Mouse (Mus musculus) C2C12 (cell line): Measurements from ENCODE around the gene Akap7. TPM values are rescaled to one million over a fixed set of nuclear protein-coding genes. Genes with fewer than 3 reads are reported as not detected.
A peak's percentile ranks its signal among the peaks of the same experiment; 100 is the strongest.

ENCODE experiments used
- H3K27me3 ChIP-seq: one replicate; pipeline ENCODE4 v1.6.1; 2011; ENCODE audit not compliant: control insufficient read depth, insufficient read depth, insufficient read length
- H3K36me3 ChIP-seq: one replicate; pipeline ENCODE4 v1.6.1; 2011; ENCODE audit not compliant: control insufficient read depth, insufficient read depth
- H3K4me3 ChIP-seq: one replicate; pipeline ENCODE4 v1.5.1; 2011; ENCODE audit warnings: mild to moderate bottlenecking, control low read depth; ENCODE audit not compliant: poor library complexity, insufficient read depth, severe bottlenecking
- H3K79me2 ChIP-seq: one replicate; pipeline ENCODE4 v1.6.1; 2011; ENCODE audit not compliant: control insufficient read depth, insufficient read depth
- H3K79me3 ChIP-seq: one replicate; pipeline ENCODE4 v1.6.1; 2011; ENCODE audit warnings: low read depth, control low read depth
- H3ac ChIP-seq: one replicate; pipeline ENCODE3; 2011; ENCODE audit warnings: low read depth; ENCODE audit not compliant: control insufficient read depth, insufficient read length
- CEBPB ChIP-seq: IDR thresholded peaks from one replicate; pipeline ENCODE4 v1.6.1; 2011; ENCODE audit warnings: low read depth, mild to moderate bottlenecking, control low read depth, moderate library complexity
- CTCF ChIP-seq: IDR thresholded peaks from one replicate; pipeline ENCODE4 v1.5.1; 2011; ENCODE audit not compliant: control insufficient read depth, insufficient read depth, insufficient read length
- FOSL1 ChIP-seq: IDR thresholded peaks from one replicate; pipeline ENCODE4 v1.8.0; 2011; ENCODE audit warnings: mild to moderate bottlenecking, low read length; ENCODE audit not compliant: poor library complexity, insufficient read depth, severe bottlenecking
- MAX ChIP-seq: IDR thresholded peaks from one replicate; pipeline ENCODE4 v1.6.1; 2011; ENCODE audit warnings: mild to moderate bottlenecking, control low read depth
- MYOD1 ChIP-seq: IDR thresholded peaks from one replicate; pipeline ENCODE4 v1.6.1; 2011; ENCODE audit warnings: low read depth; ENCODE audit not compliant: control insufficient read depth, insufficient read length
- MYOG ChIP-seq: IDR thresholded peaks from one replicate; pipeline ENCODE4 v1.6.1; 2011; ENCODE audit not compliant: control insufficient read depth, insufficient read length; ENCODE audit errors: extremely low read depth
- USF1 ChIP-seq: IDR thresholded peaks from one replicate; pipeline ENCODE4 v1.6.1; 2011; ENCODE audit warnings: low read depth, mild to moderate bottlenecking, control low read depth, moderate library complexity
- polyA plus RNA-seq: library from polyadenylated mRNA; unstranded; fragments of >200 nt; fragmentation: generic; extraction: Trizol; gene quantifications from one replicate; pipeline ENCODE4 v1.2.1, GENCODE M21; 2012; ENCODE audit warnings: missing spikeins

Gene Akap7
- polyA plus RNA-seq, 1 experiment: 4.6 TPM

- no peak overlapping the region for H3K4me3 ChIP-seq
- no peak overlapping the region for H3ac ChIP-seq
- H3K79me2 ChIP-seq: no peaks in the 10 kb centered on the region
- H3K79me3 ChIP-seq: no peaks in the 10 kb centered on the region
- no peaks in the 10 kb centered on the region for H3K36me3 ChIP-seq
- H3K27me3 ChIP-seq: no peaks in the 10 kb centered on the region
- TF ChIP-seq MYOD1 (no peak), MYOG (no peak), USF1 (no peak), MAX (no peak), CEBPB (no peak), FOSL1 (no peak)
These were observed 162.6 kb downstream of the Akap7 start for GRCm38 (mm10) chr10:25144787-25145761.

DNA sequence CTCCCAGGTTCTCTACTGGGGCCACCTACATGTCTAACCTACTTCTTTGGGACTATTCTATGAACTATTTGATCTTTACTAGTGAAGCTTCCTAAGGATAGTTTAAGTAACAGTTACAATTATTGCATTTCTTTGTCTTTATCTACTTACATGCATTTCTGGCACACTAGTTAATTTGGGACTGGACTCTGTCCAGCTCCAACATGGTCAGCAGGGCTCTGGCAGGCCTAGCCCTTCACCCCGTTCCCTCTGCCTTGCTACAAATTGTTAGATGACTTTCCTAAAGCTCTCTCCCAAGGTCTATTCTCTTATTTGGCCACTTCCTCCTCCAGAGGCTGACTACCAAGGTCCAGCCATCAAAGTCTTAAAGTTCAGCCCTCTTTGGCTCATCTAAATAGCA lies 165.9 kb downstream of the Akap7 start:
- Histone ChIP-seq H3K36me3 (no peaks in the 10 kb centered on the region), H3K79me3 (no peaks in the 10 kb centered on the region), H3ac (no peak overlapping the region), H3K27me3 (no peaks in the 10 kb centered on the region), H3K4me3 (no peak overlapping the region), H3K79me2 (no peaks in the 10 kb centered on the region)
- TF ChIP-seq CEBPB (no peak), FOSL1 (no peak), MAX (no peak), MYOD1 (no peak), USF1 (no peak), MYOG (no peak), CTCF (no peak)

DNA sequence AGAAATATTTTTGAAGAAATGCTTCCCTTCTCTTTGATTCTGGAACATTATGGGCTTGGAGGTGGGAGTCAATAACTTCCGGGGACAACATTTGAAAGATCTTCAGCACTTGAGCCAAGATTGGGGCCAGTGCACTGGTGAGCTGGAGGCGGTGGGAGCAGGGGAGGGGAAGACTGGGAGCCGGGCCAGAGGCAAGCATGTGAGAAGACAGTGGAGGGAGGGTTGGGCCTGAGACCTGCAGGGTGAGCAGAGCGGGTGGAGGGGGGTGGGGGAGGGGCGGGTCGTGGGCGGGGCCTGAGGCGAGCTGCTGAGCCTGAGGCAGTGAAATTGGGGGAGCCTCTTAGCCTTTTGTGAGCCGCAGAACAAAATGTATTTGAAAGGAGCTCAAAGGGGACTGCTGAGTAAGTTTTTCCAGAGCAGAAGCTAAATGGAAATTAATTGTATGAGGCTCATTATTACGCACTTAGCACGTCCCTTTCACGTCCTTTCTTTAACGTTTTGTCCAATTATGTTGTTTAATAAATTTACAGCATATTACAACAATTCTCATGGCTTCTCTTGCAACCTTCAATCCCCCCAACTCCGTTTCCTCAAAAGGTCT lies 167.4 kb downstream of the Akap7 start:
- Histone ChIP-seq H3K79me2 (no peaks in the 10 kb centered on the region), H3K27me3 (no peaks in the 10 kb centered on the region), H3K36me3 (no peaks in the 10 kb centered on the region), H3K4me3 (no peak overlapping the region), H3K79me3 (no peaks in the 10 kb centered on the region), H3ac (no peak overlapping the region)
- TF ChIP-seq MYOD1 (no peak), MAX (no peak), MYOG (no peak), FOSL1 (no peak), CTCF (no peak), CEBPB (no peak)

DNA sequence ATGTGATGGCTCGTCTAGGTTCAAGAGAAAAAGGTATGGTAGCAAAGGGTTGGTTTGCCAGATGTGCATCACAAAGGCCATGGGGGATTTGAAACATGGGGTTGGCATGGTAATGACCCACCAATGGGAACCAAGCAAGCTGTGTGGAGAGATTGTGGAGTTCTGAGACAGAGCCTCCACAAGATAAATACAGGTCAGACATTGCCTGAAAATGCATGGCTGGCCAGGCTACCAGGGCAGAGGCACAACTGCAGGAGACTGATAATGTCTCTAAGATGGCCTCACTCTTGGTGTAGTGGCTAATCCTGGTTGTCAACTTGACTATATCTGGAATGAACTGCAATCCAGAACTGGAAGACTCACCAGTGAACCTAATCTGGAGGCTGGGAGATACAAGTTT lies 174.1 kb downstream of the Akap7 start:
- no peaks in the 10 kb centered on the region for H3K79me3 ChIP-seq
- H3K36me3 ChIP-seq: no peaks in the 10 kb centered on the region
- no peaks in the 10 kb centered on the region for H3K79me2 ChIP-seq
- no peak overlapping the region for H3K4me3 ChIP-seq
- H3ac ChIP-seq: no peak overlapping the region
- TF ChIP-seq MYOG (no peak), USF1 (no peak), MYOD1 (no peak), MAX (no peak), CTCF (no peak), CEBPB (no peak), FOSL1 (no peak)
- H3K27me3 ChIP-seq: no peaks in the 10 kb centered on the region

DNA sequence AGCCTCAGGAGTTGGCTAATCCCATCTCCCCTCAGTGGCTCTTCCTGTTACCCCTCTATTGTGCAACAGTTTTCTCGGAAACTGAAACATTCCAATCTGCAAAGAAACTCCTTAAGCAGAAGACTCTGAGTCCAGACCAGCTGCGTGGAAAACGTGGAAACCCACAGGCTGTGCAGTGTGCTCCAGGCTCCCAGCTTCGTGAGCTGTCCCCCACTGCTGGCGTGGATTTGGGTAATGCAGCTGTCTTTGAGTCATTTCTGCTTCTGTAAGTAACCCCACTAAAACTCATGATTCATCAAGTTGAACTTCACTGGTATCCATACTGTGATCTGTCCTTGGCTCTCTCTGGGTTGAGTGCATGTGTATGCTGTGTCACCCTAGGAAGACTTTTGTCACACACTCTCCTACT lies 179.2 kb downstream of the Akap7 start:
- TF ChIP-seq CEBPB (peak; percentile 78), USF1 (no peak), MYOD1 (peak; percentile 11)
- Histone ChIP-seq H3K79me2 (no peaks in the 10 kb centered on the region), H3K79me3 (no peaks in the 10 kb centered on the region), H3ac (no peak overlapping the region), H3K4me3 (no peak overlapping the region), H3K27me3 (no peaks in the 10 kb centered on the region), H3K36me3 (no peaks in the 10 kb centered on the region)
